Mouse (Mus musculus) urinary bladder, postnatal 4 days (tissue): ENCODE results near the gene Hmox2.
"Not testable (repeated sequence)": the region's sequence is repeated elsewhere in the genome, so short reads cannot be mapped to it uniquely, and the experiment has no call there.

Experiments
- DNase-seq, 2 experiments: peaks; one replicate each; pipeline ENCODE4 v3.0.0; 2021 to 2022; ENCODE audit warnings: low spot score in 2 of 2

The Hmox2 gene

GRCm38 (mm10) chr16:4725266-4725665 is 895 bp upstream of the Hmox2 start:
- DNase-seq = no peak

- DNase-seq = no peak
Measured at GRCm38 (mm10) chr16:4726528-4727128, 467 bp downstream of the Hmox2 start.

- no peak for DNase-seq
Measured at GRCm38 (mm10) chr16:4727526-4727925, 1.4 kb downstream of the Hmox2 start.

- DNase-seq = no peak
Measured at GRCm38 (mm10) chr16:4727963-4728362, 1.8 kb downstream of the Hmox2 start.

GRCm38 (mm10) chr16:4730776-4731358 is 4.7 kb downstream of the Hmox2 start:
- no peak for DNase-seq

GRCm38 (mm10) chr16:4736262-4736661 is 10.1 kb downstream of the Hmox2 start:
- no peak for DNase-seq

- DNase-seq = no peak
Measured at GRCm38 (mm10) chr16:4739994-4740393, 13.8 kb downstream of the Hmox2 start.

GRCm38 (mm10) chr16:4742186-4742585 is 16.0 kb downstream of the Hmox2 start:
- no peak for DNase-seq

- no peak for DNase-seq
Measured at GRCm38 (mm10) chr16:4752155-4752554, 26.0 kb downstream of the Hmox2 start.

- no peak for DNase-seq
Measured at GRCm38 (mm10) chr16:4754045-4754444, 27.9 kb downstream of the Hmox2 start.

GRCm38 (mm10) chr16:4756660-4757335 is 30.6 kb downstream of the Hmox2 start:
- DNase-seq = not testable (repeated sequence)

GRCm38 (mm10) chr16:4762437-4762836 is 36.3 kb downstream of the Hmox2 start:
- DNase-seq = no peak

- DNase-seq = no peak
Measured at GRCm38 (mm10) chr16:4763276-4763675, 37.1 kb downstream of the Hmox2 start.

GRCm38 (mm10) chr16:4765852-4766251 is 39.7 kb downstream of the Hmox2 start:
- no peak for DNase-seq

- DNase-seq = no peak
Measured at GRCm38 (mm10) chr16:4767012-4767790, 41.0 kb downstream of the Hmox2 start.

GRCm38 (mm10) chr16:4768719-4769118 is 42.6 kb downstream of the Hmox2 start:
- DNase-seq = no peak

GRCm38 (mm10) chr16:4773289-4773970 is 47.3 kb downstream of the Hmox2 start:
- no peak for DNase-seq

- no peak for DNase-seq
Measured at GRCm38 (mm10) chr16:4777171-4777904, 51.2 kb downstream of the Hmox2 start.

- DNase-seq = no peak
Measured at GRCm38 (mm10) chr16:4777905-4778609, 51.9 kb downstream of the Hmox2 start.

GRCm38 (mm10) chr16:4778940-4779339 is 52.8 kb downstream of the Hmox2 start:
- DNase-seq = no peak
